Mouse (Mus musculus) embryo, embryonic 10.5 days (tissue): ENCODE results near the gene Apof.

Experiments used
- DNase-seq: peaks from one replicate; pipeline ENCODE4 v3.0.0-alpha.2; 2015; ENCODE audit warnings: low spot score

Gene Apof

DNA sequence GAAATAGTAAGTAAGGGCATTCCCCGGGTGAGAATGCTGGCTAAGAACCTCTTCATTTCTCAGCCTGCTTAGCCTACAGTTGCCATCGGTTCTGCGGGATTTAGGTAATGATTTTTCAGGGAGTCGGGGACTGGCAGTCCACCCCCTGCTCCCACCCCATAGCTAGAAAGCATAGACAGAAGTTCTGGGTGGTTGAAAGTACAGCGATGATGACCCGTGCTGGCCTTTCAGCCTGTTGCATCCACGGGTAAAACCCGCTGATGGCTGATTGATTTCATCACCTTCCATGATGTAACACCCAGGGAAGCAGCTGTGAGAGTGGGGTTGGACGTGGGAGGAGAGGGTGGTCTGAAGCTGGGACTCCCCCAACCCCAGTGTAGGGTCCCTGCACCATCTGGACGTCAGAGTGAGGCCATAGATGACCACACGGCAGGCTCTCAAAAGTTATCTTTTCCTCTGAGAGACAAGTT lies 30.3 kb downstream of the Apof start, which contains the start of gene Il23a:
Il23a (minus strand) TSS at position 51 of the 470 bp plus-strand sequence.
- DNase-seq, result no peak

GRCm38 (mm10) chr10:128302357-128302756 lies 33.9 kb downstream of the Apof start:
- peak; percentile 12 for DNase-seq

GRCm38 (mm10) chr10:128302785-128303125 lies 34.3 kb downstream of the Apof start:
- DNase-seq, result no peak

GRCm38 (mm10) chr10:128303126-128304021 lies 34.9 kb downstream of the Apof start, which contains the start of gene Pan2:
Gene Pan2, plus strand, starts transcription at chr10:128303335.
- peak; percentile 100 for DNase-seq

GRCm38 (mm10) chr10:128309654-128310053 lies 41.2 kb downstream of the Apof start:
- no peak for DNase-seq

DNA sequence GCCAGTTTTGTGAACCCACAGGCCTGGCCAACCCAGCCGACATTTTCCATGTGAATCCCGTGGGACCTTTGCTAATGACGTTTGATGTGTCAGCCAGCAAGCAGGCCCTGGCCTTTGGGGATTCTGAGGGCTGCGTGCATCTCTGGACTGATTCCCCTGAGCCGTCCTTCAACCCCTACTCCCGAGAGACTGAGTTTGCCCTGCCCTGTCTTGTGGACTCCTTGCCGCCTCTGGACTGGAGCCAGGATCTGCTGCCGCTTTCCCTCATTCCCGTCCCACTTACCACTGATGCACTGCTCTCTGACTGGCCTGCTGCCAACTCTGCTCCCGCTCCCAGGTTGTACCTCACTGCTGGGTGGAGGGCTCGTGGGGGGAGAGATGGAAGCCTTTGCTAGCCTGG lies 41.7 kb downstream of the Apof start:
- no peak for DNase-seq

DNA sequence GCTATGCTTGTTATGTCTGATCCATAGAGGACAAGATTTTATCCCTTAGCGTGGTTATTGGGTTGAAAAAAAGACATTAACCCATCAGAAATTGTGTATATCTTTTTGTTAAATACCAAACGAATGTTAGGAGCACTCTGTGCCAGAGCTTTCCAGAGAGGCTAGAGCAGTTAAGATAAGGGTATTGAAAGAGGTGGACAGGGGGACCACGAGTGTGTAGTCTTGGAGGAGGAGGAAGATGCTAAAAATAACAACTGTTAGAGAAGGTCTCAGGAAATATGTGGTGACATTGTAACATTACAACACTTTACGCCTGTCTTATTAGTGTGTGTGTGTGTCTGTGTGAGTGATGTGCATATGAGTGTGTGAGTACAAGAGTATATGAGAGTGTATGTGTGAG lies 42.4 kb downstream of the Apof start:
- no peak for DNase-seq

GRCm38 (mm10) chr10:128315578-128315977 lies 47.1 kb downstream of the Apof start:
- DNase-seq, result no peak
